Mouse (Mus musculus) gastrocnemius, postnatal 14 days (tissue): ENCODE results near the gene Add3. TPM values are rescaled to one million over a fixed set of nuclear protein-coding genes. Genes with fewer than 3 reads are reported as not detected.

Experiments used
- DNase-seq: peaks from one replicate; pipeline ENCODE4 v3.0.0; 2021; ENCODE audit warnings: mixed read lengths
- intact Hi-C: fragments of 180-260 bp; cut with DNase I; formaldehyde crosslinking; loops from one replicate; pipeline ENCODE4 v1.15.1; 2025; ENCODE audit warnings: low total_unique reads
- total RNA-seq, 2 experiments: library from RNA; stranded (reverse); gene quantifications; 2 replicates each; pipeline ENCODE4 v1.2.3; 2021

Gene Add3
- total RNA-seq, 2 experiments from 2014 or later = 31.6 to 45.4 TPM

- intact Hi-C loops = no loop called here
- DNase-seq = no peak
Observed at GRCm38 (mm10) chr19:53185486-53186134, 45.4 kb downstream of the Add3 start.

- no peak for DNase-seq
- intact Hi-C loops = no loop called here
Observed at GRCm38 (mm10) chr19:53186456-53186855, 46.2 kb downstream of the Add3 start.

- DNase-seq = no peak
- intact Hi-C loops = no loop called here
Observed at GRCm38 (mm10) chr19:53187533-53187932, 47.3 kb downstream of the Add3 start.

- DNase-seq = no peak
- intact Hi-C loops = no loop called here
Observed at GRCm38 (mm10) chr19:53188186-53188585, 47.9 kb downstream of the Add3 start.

- intact Hi-C loops = no loop called here
- no peak for DNase-seq
Observed at GRCm38 (mm10) chr19:53188724-53189220, 48.5 kb downstream of the Add3 start.

- intact Hi-C loops = no loop called here
- no peak for DNase-seq
Observed at GRCm38 (mm10) chr19:53189736-53190135, 49.5 kb downstream of the Add3 start.

- intact Hi-C loops = no loop called here
- DNase-seq = no peak
Observed at GRCm38 (mm10) chr19:53190232-53190631, 50.0 kb downstream of the Add3 start.

- intact Hi-C loops = no loop called here
- no peak for DNase-seq
Observed at GRCm38 (mm10) chr19:53191867-53192487, 51.7 kb downstream of the Add3 start.

- DNase-seq = no peak
Observed at GRCm38 (mm10) chr19:53193190-53193589, 52.9 kb downstream of the Add3 start.

GRCm38 (mm10) chr19:53193964-53194582 lies 53.8 kb downstream of the Add3 start:
- intact Hi-C loops = no loop called here
- DNase-seq = no peak

More at GRCm38 (mm10) chr19:53193190-53193589, 52.9 kb downstream of the Add3 start:
- intact Hi-C loops = no loop called here

GRCm38 (mm10) chr19:53194751-53195520 lies 54.7 kb downstream of the Add3 start:
- no peak for DNase-seq
- intact Hi-C loops = no loop called here

- DNase-seq = no peak
- intact Hi-C loops = no loop called here
Observed at GRCm38 (mm10) chr19:53196961-53197360, 56.7 kb downstream of the Add3 start.

- intact Hi-C loops = no loop called here
- no peak for DNase-seq
Observed at GRCm38 (mm10) chr19:53197766-53198165, 57.5 kb downstream of the Add3 start.

- intact Hi-C loops = no loop called here
- no peak for DNase-seq
Observed at GRCm38 (mm10) chr19:53198706-53199572, 58.7 kb downstream of the Add3 start.

GRCm38 (mm10) chr19:53199711-53200110 lies 59.5 kb downstream of the Add3 start:
- no peak for DNase-seq
- intact Hi-C loops = loop anchor here (10.0 kb wide), 1 partner anchor 45 kb away; no protein-coding TSS in a partner anchor

- intact Hi-C loops = loop anchor here (10.0 kb wide), 1 partner anchor 47 kb away; no protein-coding TSS in a partner anchor
- no peak for DNase-seq
Observed at GRCm38 (mm10) chr19:53202116-53202515, 61.9 kb downstream of the Add3 start.

- intact Hi-C loops = loop anchor here (10.0 kb wide), 1 partner anchor 52 kb away; no protein-coding TSS in a partner anchor
- no peak for DNase-seq
Observed at GRCm38 (mm10) chr19:53206986-53207385, 66.7 kb downstream of the Add3 start.

- no peak for DNase-seq
- intact Hi-C loops = loop anchor here (10.0 kb wide), 1 partner anchor 54 kb away; no protein-coding TSS in a partner anchor
Observed at GRCm38 (mm10) chr19:53208830-53209229, 68.6 kb downstream of the Add3 start.

- no peak for DNase-seq
- intact Hi-C loops = no loop called here
Observed at GRCm38 (mm10) chr19:53210251-53210650, 70.0 kb downstream of the Add3 start.
